Mouse (Mus musculus) liver, adult 2 months (tissue): ENCODE results near the gene Phldb2.

Experiments used
- CTCF ChIP-seq: fragments of 200-500 bp; IDR thresholded peaks from 2 replicates; pipeline ENCODE4 v1.5.1; 2011; ENCODE audit warnings: low read depth, low read length, control low read depth
- POLR2A ChIP-seq: fragments of 200-500 bp; IDR thresholded peaks from 2 replicates; pipeline ENCODE4 v1.6.1; 2011; ENCODE audit warnings: low read length, control low read depth; ENCODE audit not compliant: insufficient read depth; ENCODE audit errors: extremely low read depth

- TF ChIP-seq CTCF: no peak
- no peak for TF ChIP-seq POLR2A
These were observed 84.4 kb downstream of the Phldb2 start for GRCm38 (mm10) chr16:45869044-45869443.
